Mouse (Mus musculus) layer of hippocampus, adult 18-20 months (tissue): ENCODE measurements around the gene Mier2. TPM values are rescaled to one million over a fixed set of nuclear protein-coding genes. Genes with fewer than 3 reads are reported as not detected.
A peak's percentile ranks its signal among the peaks of the same experiment; 100 is the strongest.

Source experiments
- DNase-seq, 2 experiments: peaks; one replicate each; pipeline ENCODE4 v3.0.0; 2022; ENCODE audit warnings: low spot score in 2 of 2
- total RNA-seq, 2 experiments: library from RNA; stranded (reverse); gene quantifications; 2 replicates each; pipeline ENCODE4 v1.2.3; 2021

Mier2 gene
- total RNA-seq, 2 experiments from 2014 or later: 54.6 to 61.8 TPM

DNA sequence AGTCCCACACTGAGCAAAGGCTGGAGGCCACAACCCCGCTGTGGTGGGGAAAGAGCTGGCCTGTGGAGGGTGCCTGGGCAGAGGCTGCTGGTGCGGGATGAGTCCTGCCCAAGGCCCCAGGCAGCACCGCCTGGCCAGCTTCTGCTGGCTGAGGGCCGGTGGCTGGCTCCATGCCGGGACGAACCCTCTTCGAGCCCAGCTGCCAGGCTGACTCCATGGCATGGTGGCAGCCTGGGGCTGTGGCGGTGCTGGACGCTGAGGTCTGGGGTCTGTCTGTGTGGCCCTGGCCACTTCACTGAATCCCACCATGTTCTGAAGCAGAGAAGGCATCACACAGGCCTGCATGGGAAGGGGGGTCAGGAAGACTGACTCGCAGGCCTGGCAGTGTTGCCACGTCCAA, 14.3 kb downstream of the Mier2 start:
- no peak for DNase-seq

- no peak for DNase-seq
These were observed 15.1 kb downstream of the Mier2 start for GRCm38 (mm10) chr10:79539701-79540495.

- no peak for DNase-seq
These were observed 16.1 kb downstream of the Mier2 start for GRCm38 (mm10) chr10:79538873-79539272.

DNA sequence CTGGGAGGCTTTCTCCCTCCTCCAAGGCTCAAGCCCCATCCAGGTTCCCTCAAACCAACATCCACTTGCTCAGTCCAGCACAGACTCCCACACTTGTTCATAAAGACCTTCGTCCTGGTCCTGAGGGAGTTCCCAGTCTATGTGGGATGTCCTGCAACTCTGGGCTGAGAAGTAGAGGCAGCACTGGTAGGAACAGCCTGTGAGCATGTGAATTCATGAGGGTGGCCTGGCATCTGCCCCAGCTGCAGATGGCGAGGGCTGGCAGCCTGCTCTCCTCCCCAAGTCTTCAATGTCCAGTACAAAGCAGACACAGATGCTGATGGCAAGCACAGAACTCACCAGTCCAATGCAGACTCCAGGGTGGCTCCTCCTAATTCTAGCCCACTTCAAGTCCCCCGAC, 16.7 kb downstream of the Mier2 start:
- peak in 1 of 2 experiments; percentile 41 for DNase-seq

GRCm38 (mm10) chr10:79537781-79538180, 17.2 kb downstream of the Mier2 start:
- no peak for DNase-seq

- no peak for DNase-seq
These were observed 17.7 kb downstream of the Mier2 start for GRCm38 (mm10) chr10:79537271-79537670.

DNA sequence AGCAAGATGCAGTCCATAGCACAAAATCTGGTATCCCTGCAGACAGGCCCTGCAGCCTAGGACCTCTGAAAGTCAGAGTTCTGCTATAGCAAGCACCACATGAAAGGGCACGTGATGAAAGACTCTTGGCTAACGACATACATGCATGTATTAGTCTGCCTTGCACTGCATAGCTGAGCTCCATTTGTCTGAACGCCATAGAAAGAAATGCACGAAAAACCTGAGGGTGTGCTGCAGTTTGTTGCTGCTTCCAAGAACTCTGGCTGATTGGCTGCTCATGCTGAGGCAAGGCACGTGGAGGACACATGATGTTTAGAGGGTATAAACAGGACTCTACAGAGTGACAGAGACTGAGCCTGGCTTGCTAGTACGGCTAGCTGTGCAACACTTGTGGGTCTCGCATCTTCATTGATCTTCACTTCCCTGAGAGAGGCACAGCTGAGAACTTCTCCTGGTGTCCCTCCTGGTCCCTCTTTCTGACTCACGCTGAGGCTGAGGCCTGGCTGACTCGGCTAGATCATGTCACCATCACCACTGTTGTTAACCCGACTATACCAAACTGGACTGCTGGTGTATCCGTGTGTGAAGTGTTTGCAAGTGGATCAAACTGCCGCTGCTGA, 18.4 kb downstream of the Mier2 start:
- no peak for DNase-seq

DNA sequence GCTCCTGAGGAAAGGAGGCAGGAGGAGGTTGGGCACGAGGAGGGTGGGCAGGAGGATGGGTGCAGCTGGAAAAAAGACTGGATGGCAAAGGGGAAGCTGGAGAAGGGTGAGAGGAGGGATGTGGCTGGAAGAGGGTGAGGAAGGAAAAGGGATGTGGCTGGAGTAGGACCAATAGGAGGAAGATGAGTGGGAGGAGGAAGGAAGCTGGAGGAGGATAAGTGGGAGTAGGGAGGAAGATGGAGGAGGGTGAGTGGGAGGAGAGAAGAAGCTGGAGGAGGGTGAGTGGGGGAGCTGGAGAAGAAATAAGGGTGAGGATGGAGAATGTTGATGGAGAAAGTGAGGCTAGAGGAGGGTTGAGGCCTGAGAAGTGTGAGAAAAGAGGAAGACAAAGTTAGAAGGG, 19.6 kb downstream of the Mier2 start:
- DNase-seq: no peak

DNA sequence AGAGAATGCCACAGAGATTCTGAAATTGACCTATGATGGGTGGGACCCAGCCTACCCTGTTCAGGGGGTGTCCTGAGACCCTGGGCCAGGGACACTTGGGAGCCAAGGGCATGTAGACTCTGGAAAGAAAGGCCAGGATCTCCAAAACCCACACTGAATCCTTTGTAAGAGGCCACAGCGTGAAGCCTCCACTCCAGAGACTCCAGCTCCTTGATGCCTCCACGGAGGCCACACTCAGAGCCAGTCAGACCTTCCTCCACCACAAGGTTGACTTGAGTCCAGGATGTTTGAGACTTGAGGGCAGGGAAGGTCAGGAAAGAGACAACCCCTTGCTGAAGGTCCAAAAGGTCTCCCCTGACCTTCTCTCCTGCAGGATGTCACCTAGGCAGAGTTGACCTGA, 20.6 kb downstream of the Mier2 start:
- DNase-seq: no peak

DNA sequence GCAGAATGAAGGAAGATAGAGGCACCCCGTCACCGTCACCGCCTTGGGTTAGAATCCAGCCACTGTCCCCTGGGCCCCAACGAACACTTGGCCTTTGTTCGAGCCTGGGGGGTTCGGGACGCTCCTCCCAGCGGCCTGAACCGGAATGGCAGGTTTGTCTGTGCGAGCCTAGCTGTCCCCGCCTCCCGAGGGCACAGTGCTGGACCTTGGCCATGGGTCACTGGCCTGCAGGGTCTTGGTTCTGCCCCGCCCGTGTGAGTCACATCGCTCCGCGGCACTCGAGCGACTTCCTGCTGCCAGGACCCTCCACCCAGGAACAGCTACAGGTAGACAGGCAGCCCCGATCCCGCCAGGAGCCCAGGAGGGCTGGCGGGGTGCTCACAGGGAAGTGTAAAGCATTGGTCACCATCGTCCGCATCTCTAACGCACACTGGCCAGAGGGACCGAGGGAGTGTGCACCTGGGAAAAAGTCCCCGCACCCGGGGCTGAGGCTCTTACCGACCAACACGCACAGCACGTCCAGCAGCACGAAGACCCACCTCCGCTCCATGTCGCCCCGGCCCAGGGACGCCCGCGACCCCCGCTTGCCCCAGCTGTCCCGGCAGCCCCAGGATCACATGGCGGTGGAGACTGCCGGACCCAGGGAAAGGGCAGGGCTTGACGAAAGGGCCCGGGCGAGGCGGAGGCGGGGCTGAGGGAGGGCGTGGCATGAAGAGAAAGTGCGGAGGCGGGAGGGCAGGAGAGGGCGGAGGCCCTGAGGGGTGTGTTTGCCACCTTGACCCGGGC, 21.7 kb downstream of the Mier2 start, which contains the start of gene Plpp2:
TSS of gene Plpp2 (minus strand) at position 671 of the 786 bp plus-strand sequence.
- DNase-seq: peak in 1 of 2 experiments; percentile 35

- peak in 1 of 2 experiments; percentile 1 for DNase-seq
These were observed 22.3 kb downstream of the Mier2 start for GRCm38 (mm10) chr10:79532678-79533077.

DNA sequence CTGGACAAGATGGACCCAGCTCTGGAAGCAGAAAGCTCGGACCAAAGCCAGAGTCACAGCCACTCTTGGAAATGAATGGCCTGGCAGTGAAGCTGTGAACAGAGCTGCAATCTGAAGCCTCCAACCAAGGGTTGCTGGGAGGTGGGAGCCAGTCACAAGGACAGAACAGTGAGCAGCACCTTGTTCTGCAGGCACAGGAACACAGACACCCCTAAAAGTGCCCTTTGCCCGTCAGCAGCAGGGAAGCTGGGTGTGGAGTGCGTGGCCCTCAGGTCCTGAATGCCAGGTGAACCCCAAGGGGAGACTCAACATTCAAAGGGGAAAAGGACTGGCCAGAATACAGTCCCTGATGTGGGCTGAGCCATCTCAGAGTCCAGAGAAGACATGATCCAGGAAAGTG, 23.4 kb downstream of the Mier2 start:
- DNase-seq: no peak

DNA sequence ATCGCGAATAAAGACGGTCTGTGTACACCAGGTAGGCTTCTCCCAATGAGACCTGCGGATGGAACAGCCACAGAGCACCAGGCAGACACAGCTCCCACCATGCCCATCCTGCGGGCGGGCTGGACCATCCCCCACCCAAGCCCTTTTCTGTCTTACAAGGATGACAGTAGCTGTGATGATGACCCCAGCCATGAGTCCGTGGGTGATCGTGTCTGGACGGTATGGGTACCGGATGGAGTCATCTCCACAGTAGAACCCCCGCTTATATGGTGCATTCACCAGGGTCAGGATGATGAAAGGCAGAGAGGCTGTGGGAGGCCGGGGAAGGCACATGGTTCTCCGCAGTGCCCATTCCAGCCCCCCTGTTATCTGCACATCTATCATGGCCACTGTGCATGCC, 24.3 kb downstream of the Mier2 start:
- DNase-seq: no peak

DNA sequence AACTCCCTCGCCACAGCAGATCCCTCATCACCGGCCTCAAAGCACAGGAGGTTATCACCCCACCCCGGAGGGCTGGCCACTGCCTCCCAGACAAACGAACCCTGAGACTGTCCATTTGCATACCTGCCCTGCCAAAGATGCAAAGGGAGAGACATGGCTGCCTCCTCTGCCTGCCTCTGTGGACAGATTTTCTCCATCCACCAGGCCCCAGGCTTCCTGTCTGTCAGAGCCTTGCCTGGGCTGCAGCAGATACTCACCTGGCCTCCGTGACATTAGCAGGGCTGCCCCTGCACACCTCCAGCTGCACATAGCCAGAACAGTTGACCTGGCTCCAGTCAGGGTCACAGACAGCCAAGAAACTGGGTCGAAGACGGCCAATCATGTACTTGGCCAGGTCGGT, 24.8 kb downstream of the Mier2 start:
- no peak for DNase-seq

GRCm38 (mm10) chr10:79528081-79528480, 26.9 kb downstream of the Mier2 start:
- DNase-seq: no peak

DNA sequence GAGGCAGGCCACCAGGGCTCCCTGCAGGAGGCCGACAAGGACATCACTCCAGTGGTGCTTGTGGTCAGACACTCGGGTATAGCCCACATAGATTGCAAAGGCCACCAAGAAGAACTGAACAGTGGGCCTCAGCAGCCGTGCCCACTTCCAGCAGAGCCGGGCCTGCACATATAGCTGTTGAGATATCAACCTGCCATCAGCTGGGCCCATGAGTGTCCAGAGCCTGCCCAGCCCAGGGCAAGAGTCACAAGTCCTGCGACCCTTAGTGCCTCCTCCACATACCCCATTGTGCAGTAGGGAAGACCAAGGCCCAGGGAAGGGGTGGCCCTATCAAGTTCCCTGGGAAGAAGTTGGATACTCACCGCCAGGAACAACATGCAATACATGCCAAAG, 27.6 kb downstream of the Mier2 start:
- DNase-seq: no peak

DNA sequence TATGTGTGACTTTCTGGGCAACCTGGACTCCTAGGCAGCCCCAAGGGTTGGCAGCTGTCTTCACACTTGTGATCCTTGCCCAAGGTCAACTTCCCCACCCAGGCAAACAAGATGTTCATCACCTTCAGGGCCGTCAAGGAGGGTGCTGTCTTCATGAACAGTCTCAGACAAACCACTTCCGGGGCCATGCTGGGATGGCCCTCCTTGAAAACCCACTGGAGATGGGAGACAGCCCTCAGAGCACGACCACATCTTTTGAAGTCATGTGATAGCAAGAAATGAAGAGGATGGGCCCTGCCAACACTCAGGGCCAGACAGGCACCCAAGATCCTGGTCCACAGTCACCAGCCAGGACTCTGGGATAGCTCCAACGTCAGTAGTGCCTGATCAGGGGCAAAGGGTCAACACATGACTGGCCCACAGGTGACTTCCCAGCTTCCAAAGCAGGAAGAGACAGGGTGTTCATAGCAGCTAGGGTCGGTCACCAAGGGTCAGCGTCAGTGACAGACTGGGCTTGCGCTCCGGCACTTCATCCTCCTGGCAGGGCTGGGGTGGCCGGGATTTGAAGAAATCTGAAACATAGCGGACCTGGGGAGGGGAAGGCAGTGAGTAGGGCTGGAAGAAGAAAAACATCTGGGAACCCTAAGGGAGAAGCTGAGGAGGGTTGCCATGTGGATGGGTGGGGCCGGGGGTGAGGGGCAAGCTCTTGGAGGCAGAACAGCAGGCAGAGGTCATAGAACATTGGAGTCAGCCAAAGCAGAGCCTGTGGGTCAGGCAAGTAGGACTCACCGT, 28.1 kb downstream of the Mier2 start:
- no peak for DNase-seq

DNA sequence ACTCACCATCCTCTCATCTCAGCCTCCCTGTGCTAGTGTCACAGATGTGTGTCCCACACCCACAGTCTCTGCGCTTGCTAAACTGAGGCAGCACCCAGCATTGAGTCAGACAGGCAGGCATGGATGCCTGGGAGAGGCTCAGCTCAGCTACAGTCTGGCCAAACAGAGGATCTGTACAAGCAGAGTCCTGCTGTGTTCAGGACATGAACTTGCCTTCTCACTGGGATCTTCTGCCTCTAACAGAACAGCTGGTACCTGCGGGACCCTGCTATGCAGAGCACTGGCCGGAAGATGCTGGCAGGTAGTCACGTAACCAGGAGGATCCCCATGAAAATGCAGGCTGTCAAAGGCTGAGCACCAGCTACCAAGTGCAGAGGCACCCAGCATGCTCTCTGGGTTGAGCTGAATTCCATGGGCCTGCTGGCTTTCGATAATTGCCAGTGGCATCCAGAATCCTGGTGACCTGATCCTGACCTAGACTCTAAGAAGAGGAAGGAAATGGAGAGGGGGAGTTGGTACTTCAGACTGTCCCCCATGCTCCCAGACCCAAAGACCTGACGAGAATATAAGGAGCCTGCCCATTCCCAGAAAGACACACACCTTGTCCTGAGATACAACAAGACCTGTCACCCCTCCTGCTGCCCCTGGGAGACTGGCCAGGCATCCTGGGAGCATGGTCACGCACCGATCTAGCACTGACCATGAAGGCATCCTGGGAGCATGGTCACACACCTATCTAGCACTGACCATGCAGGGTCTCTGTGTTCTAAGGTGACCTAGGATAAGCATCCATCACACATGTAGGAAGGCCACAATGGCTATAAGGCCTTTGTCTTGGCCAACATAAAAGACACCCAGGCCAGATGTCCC, 29.3 kb downstream of the Mier2 start:
- DNase-seq: no peak

- no peak for DNase-seq
These were observed 30.6 kb downstream of the Mier2 start for GRCm38 (mm10) chr10:79524433-79524832.

GRCm38 (mm10) chr10:79506709-79507108, 48.3 kb downstream of the Mier2 start:
- DNase-seq: no peak
